Mouse (Mus musculus): ENCODE measurements around the gene Pgr. TPM values are rescaled to one million over a fixed set of nuclear protein-coding genes. Genes with fewer than 3 reads are reported as not detected.

The Pgr gene
- 0.72 and 0.87 TPM in 2 replicates for polyA plus RNA-seq (2012; rRNA removed)
- 1.1 and 1.2 TPM in 2 replicates for polyA plus RNA-seq (2014; fragmentation: Nextera tagmentation; extraction: Ambion mirVana)

DNA sequence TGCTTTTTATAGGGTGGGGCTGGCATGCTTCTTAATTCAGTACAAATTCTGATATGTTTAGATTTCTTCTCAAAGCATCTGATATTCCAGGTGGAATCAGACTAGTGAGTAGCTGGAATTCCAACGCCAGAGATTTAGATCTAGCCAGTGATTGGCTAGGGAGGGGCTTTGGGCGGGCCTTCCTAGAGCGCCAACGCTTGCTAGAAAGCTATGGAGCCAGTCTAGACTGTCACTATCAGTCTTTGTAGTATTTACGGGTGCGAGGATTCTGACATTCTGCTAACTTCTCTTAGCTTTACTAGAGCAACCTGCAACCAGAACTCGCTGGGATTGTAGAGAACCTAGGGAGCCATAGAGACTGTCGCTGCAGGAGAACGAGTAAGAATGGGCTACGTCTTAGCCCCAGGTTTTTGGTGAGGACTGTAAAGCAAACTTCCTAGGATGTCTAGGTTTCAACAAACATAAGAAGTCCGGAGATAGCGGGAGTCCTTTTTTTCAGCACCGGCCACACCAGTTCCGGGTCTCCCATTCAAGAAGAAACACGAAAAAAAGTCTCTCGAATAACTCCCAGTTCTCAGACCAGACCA is at the start of gene Pgr:
Pgr (plus strand) TSS at position 218 of the 587 bp plus-strand sequence.
- peak; percentile 55 for DNase-seq (ENCODE audit: low spot score)
- H3K4me3 ChIP-seq (replicated peaks; ENCODE audit: low read length): peak within 1 kb of the TSS; percentile 52
- H3K4me1 ChIP-seq (ENCODE audit: control insufficient read depth, insufficient read depth, low read length): peaks cover 15% of the 10 kb centered on the region
- WGBS: under 1% methylated on average over 16 of the region's 16 CpGs
- no peaks in the 10 kb centered on the region for H3K9me3 ChIP-seq (ENCODE audit: control insufficient read depth, low read length)
- no peak for TF ChIP-seq POLR2A (IDR thresholded peaks at IDR 0.05; ENCODE audit: borderline replicate concordance, extremely low read depth, insufficient read depth, insufficient read length)
- peaks cover 29% of the 10 kb centered on the region for H3K27me3 ChIP-seq (ENCODE audit: control insufficient read depth, insufficient read depth, low read length)
- H3K36me3 ChIP-seq (ENCODE audit: control insufficient read depth, insufficient read depth, low read length): no peaks in the 10 kb centered on the region
- H3K27ac ChIP-seq (replicated peaks; ENCODE audit: low read depth, low read length): no peak within 1 kb of the TSS
- H3K9ac ChIP-seq (ENCODE audit: low read depth, low read length, severe bottlenecking): peak within 1 kb of the TSS; percentile 7; the same call in 1 of the 2 replicates
- peak within 1 kb of the TSS; percentile 97 for H3K4me2 ChIP-seq (replicated peaks; ENCODE audit: low read depth, low read length, severe bottlenecking)
- ATAC-seq (ENCODE audit: low FRiP score, low read depth): no peak

DNA sequence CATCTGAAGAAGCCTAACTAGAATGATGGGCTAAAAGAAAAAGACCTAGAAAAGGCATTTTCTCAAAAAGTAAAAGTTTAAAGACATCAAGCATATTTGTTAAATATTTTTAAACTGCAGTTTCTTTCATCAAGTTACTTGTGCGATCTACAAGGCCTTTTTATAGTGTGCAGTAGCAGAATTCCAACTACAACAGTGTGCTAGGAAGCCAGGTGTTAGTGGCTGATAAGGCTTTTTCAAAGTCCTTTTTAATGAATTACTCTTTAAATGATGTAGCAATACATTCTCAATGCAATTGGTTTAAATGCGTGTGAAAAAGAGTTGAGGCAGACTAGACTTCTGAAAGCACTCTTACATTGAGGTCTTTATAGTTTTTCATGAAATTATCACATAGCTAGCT is 42.2 kb upstream of the Pgr start:
- Histone ChIP-seq H3K4me3 (replicated peaks; ENCODE audit: low read length) (no peak overlapping the region), H3K4me2 (replicated peaks; ENCODE audit: low read depth, low read length, severe bottlenecking) (no peak overlapping the region), H3K27me3 (ENCODE audit: control insufficient read depth, insufficient read depth, low read length) (no peaks in the 10 kb centered on the region), H3K36me3 (ENCODE audit: control insufficient read depth, insufficient read depth, low read length) (no peaks in the 10 kb centered on the region), H3K9ac (ENCODE audit: low read depth, low read length, severe bottlenecking) (no peak overlapping the region), H3K4me1 (ENCODE audit: control insufficient read depth, insufficient read depth, low read length) (no peaks in the 10 kb centered on the region), H3K27ac (replicated peaks; ENCODE audit: low read depth, low read length) (no peak overlapping the region), H3K9me3 (ENCODE audit: control insufficient read depth, low read length) (no peaks in the 10 kb centered on the region)
- DNase-seq (ENCODE audit: low spot score) (no peak), ATAC-seq (ENCODE audit: low FRiP score, low read depth) (no peak)
- no peak for TF ChIP-seq POLR2A (IDR thresholded peaks at IDR 0.05; ENCODE audit: borderline replicate concordance, extremely low read depth, insufficient read depth, insufficient read length)
- WGBS: 85% methylated on average over 2 of the region's 2 CpGs

DNA sequence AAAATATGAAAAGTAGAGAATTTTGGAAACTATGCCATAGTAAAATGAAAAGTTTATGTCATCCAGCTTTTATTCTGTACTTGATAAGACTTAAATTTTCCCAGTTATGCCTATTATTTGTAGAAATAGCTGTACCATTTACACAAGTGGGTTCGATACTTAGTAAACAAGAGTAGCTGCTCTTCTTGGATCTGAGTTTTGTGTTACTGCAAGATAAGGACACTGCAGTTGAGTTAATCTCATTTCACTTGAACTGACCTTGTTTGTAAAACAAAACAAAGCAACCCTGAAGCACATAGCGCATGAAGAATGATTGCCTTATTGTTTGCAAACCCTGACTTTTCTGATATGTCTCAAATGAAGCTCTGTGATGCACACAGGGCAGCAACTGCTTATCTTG is 31.1 kb upstream of the Pgr start:
- ATAC-seq (ENCODE audit: low FRiP score, low read depth): no peak
- no peaks in the 10 kb centered on the region for H3K9me3 ChIP-seq (ENCODE audit: control insufficient read depth, low read length)
- no peak for TF ChIP-seq POLR2A (IDR thresholded peaks at IDR 0.05; ENCODE audit: borderline replicate concordance, extremely low read depth, insufficient read depth, insufficient read length)
- H3K9ac ChIP-seq (ENCODE audit: low read depth, low read length, severe bottlenecking): no peak overlapping the region
- H3K36me3 ChIP-seq (ENCODE audit: control insufficient read depth, insufficient read depth, low read length): no peaks in the 10 kb centered on the region
- 93% methylated on average over 2 of the region's 2 CpGs for WGBS
- H3K4me3 ChIP-seq (replicated peaks; ENCODE audit: low read length): no peak overlapping the region
- H3K27ac ChIP-seq (replicated peaks; ENCODE audit: low read depth, low read length): no peak overlapping the region
- no peak overlapping the region for H3K4me2 ChIP-seq (replicated peaks; ENCODE audit: low read depth, low read length, severe bottlenecking)
- no peak for DNase-seq (ENCODE audit: low spot score)
- H3K4me1 ChIP-seq (ENCODE audit: control insufficient read depth, insufficient read depth, low read length): no peaks in the 10 kb centered on the region
- H3K27me3 ChIP-seq (ENCODE audit: control insufficient read depth, insufficient read depth, low read length): no peaks in the 10 kb centered on the region

DNA sequence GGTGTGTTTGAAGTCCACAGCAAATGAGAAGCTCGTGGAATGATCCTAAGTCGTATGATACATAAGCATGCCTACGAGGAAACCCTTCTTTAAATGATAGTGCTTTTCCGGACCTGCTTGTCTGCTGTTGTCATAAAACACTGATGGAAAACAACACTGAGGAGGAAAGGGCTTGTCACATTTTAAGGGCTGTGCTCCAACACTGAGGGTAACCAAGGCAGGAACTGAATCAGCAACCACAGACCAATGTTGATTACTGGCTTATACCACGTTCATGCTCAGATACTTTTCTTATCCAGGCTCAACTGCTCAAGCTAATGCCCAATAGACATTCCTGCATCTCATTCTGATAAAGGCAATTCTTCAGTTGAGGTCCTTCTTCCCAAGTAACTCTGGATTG is 4.4 kb upstream of the Pgr start:
- Histone ChIP-seq H3K4me3 (replicated peaks; ENCODE audit: low read length) (no peak overlapping the region), H3K27ac (replicated peaks; ENCODE audit: low read depth, low read length) (no peak overlapping the region), H3K27me3 (ENCODE audit: control insufficient read depth, insufficient read depth, low read length) (peaks cover 11% of the 10 kb centered on the region), H3K9me3 (ENCODE audit: control insufficient read depth, low read length) (no peaks in the 10 kb centered on the region), H3K4me1 (ENCODE audit: control insufficient read depth, insufficient read depth, low read length) (peaks cover 4% of the 10 kb centered on the region; the same call in 1 of the 2 replicates), H3K36me3 (ENCODE audit: control insufficient read depth, insufficient read depth, low read length) (no peaks in the 10 kb centered on the region), H3K4me2 (replicated peaks; ENCODE audit: low read depth, low read length, severe bottlenecking) (no peak overlapping the region), H3K9ac (ENCODE audit: low read depth, low read length, severe bottlenecking) (no peak overlapping the region)
- no peak for TF ChIP-seq POLR2A (IDR thresholded peaks at IDR 0.05; ENCODE audit: borderline replicate concordance, extremely low read depth, insufficient read depth, insufficient read length)
- ATAC-seq (ENCODE audit: low FRiP score, low read depth) (no peak), DNase-seq (ENCODE audit: low spot score) (no peak)
- WGBS: 77% methylated on average over 5 of the region's 5 CpGs

DNA sequence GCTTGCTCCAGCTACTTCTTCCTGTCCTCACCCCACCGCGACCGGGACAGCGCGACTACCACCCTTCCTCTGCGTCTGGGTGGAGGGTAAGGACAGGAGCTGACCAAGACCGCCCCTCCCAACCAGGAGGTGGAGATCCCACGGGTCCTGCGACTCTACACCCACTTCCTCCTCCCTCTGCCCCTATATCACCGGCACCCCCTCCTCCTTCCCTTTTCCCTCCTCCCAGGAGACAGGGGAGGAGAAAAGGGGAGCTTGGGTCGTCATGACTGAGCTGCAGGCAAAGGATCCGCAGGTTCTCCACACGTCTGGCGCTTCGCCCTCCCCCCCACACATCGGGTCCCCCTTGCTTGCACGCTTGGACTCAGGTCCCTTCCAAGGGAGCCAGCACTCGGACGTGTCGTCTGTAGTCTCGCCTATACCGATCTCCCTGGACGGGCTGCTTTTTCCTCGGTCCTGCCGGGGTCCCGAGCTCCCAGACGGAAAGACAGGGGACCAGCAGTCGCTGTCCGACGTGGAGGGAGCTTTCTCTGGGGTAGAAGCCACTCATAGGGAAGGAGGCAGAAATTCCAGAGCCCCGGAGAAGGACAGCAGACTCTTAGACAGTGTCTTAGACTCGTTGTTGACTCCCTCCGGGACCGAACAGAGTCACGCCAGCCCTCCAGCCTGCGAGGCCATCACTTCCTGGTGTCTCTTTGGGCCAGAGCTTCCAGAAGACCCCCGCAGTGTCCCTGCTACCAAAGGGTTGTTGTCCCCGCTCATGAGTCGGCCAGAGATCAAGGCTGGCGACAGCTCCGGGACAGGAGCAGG is 775 bp downstream of the Pgr start:
- Histone ChIP-seq H3K27me3 (ENCODE audit: control insufficient read depth, insufficient read depth, low read length) (peaks cover 29% of the 10 kb centered on the region), H3K4me1 (ENCODE audit: control insufficient read depth, insufficient read depth, low read length) (peaks cover 15% of the 10 kb centered on the region), H3K9me3 (ENCODE audit: control insufficient read depth, low read length) (no peaks in the 10 kb centered on the region), H3K36me3 (ENCODE audit: control insufficient read depth, insufficient read depth, low read length) (no peaks in the 10 kb centered on the region), H3K9ac (ENCODE audit: low read depth, low read length, severe bottlenecking) (peak overlapping the region; percentile 58), H3K4me2 (replicated peaks; ENCODE audit: low read depth, low read length, severe bottlenecking) (peak overlapping the region; percentile 97), H3K27ac (replicated peaks; ENCODE audit: low read depth, low read length) (no peak overlapping the region), H3K4me3 (replicated peaks; ENCODE audit: low read length) (peak overlapping the region; percentile 52)
- no peak for TF ChIP-seq POLR2A (IDR thresholded peaks at IDR 0.05; ENCODE audit: borderline replicate concordance, extremely low read depth, insufficient read depth, insufficient read length)
- DNase-seq (ENCODE audit: low spot score) (no peak), ATAC-seq (ENCODE audit: low FRiP score, low read depth) (no peak)
- under 1% methylated on average over 41 of the region's 41 CpGs for WGBS

Data from limb, embryonic 14.5 days (tissue).